Comparison of ENCODE assay signal across 23 mouse cellular contexts in genomic region chr4:84502581-84503269, GRCm38 (mm10).
DNase-seq lines count a peak whose midpoint lies in the region; ATAC-seq and TF ChIP-seq lines count a peak whose summit lies in the region.
"Had no signal": no experiment of that assay in that cellular context is flagged by ENCODE, and none has a peak within 500 bp of the region (broad histone marks: within the 10 kb centered on the region; RNA-seq: fewer than 3 reads in every experiment).

No protein-coding gene starts in this region.

- H3K27me3 ChIP-seq in kidney, adult 2 months (replicated peaks; ENCODE audit: control insufficient read depth, insufficient read depth, low read length), result no peaks in the 10 kb centered on the region
- H3K27me3 ChIP-seq in embryonic facial prominence, embryonic 10.5 days (replicated peaks; ENCODE audit: low read depth, poor library complexity, severe bottlenecking), result no peaks in the 10 kb centered on the region
- no peaks in the 10 kb centered on the region for H3K27me3 ChIP-seq in limb, embryonic 14.5 days (ENCODE audit: control insufficient read depth, insufficient read depth, low read length)
- H3K27me3 ChIP-seq: forebrain, embryonic 12.5 days; midbrain, embryonic 12.5 days had no signal

- ATAC-seq in limb, embryonic 14.5 days (ENCODE audit: low FRiP score, low read depth), result peak; percentile 56
- ATAC-seq: hindbrain, postnatal 0 days; intestine, embryonic 16.5 days had no signal

- no peak for TF ChIP-seq CTCF in kidney, adult 2 months (conservative IDR thresholded peaks at IDR 0.05; ENCODE audit: insufficient read depth, insufficient read length, low read depth, low read length)
- TF ChIP-seq CTCF in embryonic fibroblast, embryonic 13.5 days (IDR thresholded peaks at IDR 0.05; ENCODE audit: borderline replicate concordance, insufficient read depth, low read length), result no peak

- no peak overlapping the region for H3K9ac ChIP-seq in limb, embryonic 14.5 days (ENCODE audit: low read depth, low read length, severe bottlenecking)
- H3K9ac ChIP-seq: forebrain, embryonic 12.5 days; midbrain, embryonic 12.5 days had no signal

- peaks cover 4% of the 10 kb centered on the region; the same call in 1 of the 2 replicates for H3K4me1 ChIP-seq in kidney, adult 2 months (ENCODE audit: control insufficient read depth, insufficient read depth, low read length)
- peaks cover 66% of the 10 kb centered on the region for H3K4me1 ChIP-seq in embryonic facial prominence, embryonic 10.5 days
- H3K4me1 ChIP-seq in embryonic fibroblast, embryonic 13.5 days (ENCODE audit: control insufficient read depth, insufficient read depth, low read length), result peaks cover 19% of the 10 kb centered on the region
- H3K4me1 ChIP-seq in limb, embryonic 14.5 days (ENCODE audit: control insufficient read depth, insufficient read depth, low read length), result peaks cover 39% of the 10 kb centered on the region
- H3K4me1 ChIP-seq: forebrain, embryonic 12.5 days; midbrain, embryonic 12.5 days had no signal

- 69% methylated on average over 8 of the region's 8 CpGs for WGBS in kidney, adult 2 months
- WGBS in embryonic facial prominence, embryonic 10.5 days, result 39% methylated on average over 8 of the region's 8 CpGs
- WGBS in limb, embryonic 14.5 days, result 29% methylated on average over 8 of the region's 8 CpGs

- no peak overlapping the region for H3K4me3 ChIP-seq in kidney, adult 2 months (ENCODE audit: insufficient read depth, low read depth, low read length)
- 0 out of 2 replicates have a peak overlapping the region, but pooled peaks have one; percentile 21 for H3K4me3 ChIP-seq in embryonic facial prominence, embryonic 10.5 days
- no peak overlapping the region for H3K4me3 ChIP-seq in embryonic fibroblast, embryonic 13.5 days (ENCODE audit: insufficient read depth, low read length)
- no peak overlapping the region for H3K4me3 ChIP-seq in limb, embryonic 14.5 days (replicated peaks; ENCODE audit: low read length)
- H3K4me3 ChIP-seq: erythroblast, embryonic 14.5 days; forebrain, embryonic 12.5 days; left cerebral cortex, adult 2 months; midbrain, embryonic 12.5 days had no signal

- peak overlapping the region; percentile 33 for H3K4me2 ChIP-seq in limb, embryonic 14.5 days (replicated peaks; ENCODE audit: low read depth, low read length, severe bottlenecking)
- H3K4me2 ChIP-seq: forebrain, embryonic 12.5 days; heart, embryonic 11.5 days; midbrain, embryonic 12.5 days had no signal

- no peak for TF ChIP-seq POLR2A in kidney, adult 2 months (IDR thresholded peaks at IDR 0.05; ENCODE audit: low read depth, low read length)
- no peak for TF ChIP-seq POLR2A in embryonic fibroblast, embryonic 13.5 days (IDR thresholded peaks at IDR 0.05; ENCODE audit: low read depth, low read length)
- no peak for TF ChIP-seq POLR2A in limb, embryonic 14.5 days (IDR thresholded peaks at IDR 0.05; ENCODE audit: borderline replicate concordance, extremely low read depth, insufficient read depth, insufficient read length)

- no peaks in the 10 kb centered on the region for H3K36me3 ChIP-seq in kidney, adult 2 months (ENCODE audit: control insufficient read depth, insufficient read depth, low read length)
- H3K36me3 ChIP-seq in embryonic facial prominence, embryonic 10.5 days (replicated peaks), result no peaks in the 10 kb centered on the region
- no peaks in the 10 kb centered on the region for H3K36me3 ChIP-seq in limb, embryonic 14.5 days (ENCODE audit: control insufficient read depth, insufficient read depth, low read length)
- H3K36me3 ChIP-seq: forebrain, embryonic 12.5 days; midbrain, embryonic 12.5 days had no signal

- intact Hi-C loops in gastrocnemius, postnatal 36 days (cut with DNase I), result no loop called here

- DNase-seq in kidney, adult 2 months, result peak; percentile 29
- DNase-seq in kidney, adult 8-10 months, result no peak
- DNase-seq in embryonic facial prominence, embryonic 10.5 days (ENCODE audit: low spot score), result peak; percentile 51
- peak; percentile 76 for DNase-seq in limb, embryonic 14.5 days (ENCODE audit: low spot score)
- no peak for DNase-seq in gastrocnemius, postnatal 36 days
- no peak for DNase-seq in adrenal gland, adult 18-20 months (ENCODE audit: low spot score in 2 of 2)
- no peak for DNase-seq in spleen, postnatal 14 days (ENCODE audit: low spot score in 2 of 2)
- DNase-seq: adrenal gland, postnatal 36 days; cerebellum, adult 9-10 months; heart, adult 11 months; right cerebral cortex, postnatal 14 days; spleen, adult 18-20 months; thymus, postnatal 36 days had no signal

- H3K27ac ChIP-seq in kidney, adult 2 months (ENCODE audit: insufficient read depth, low read depth, low read length), result 0 out of 2 replicates have a peak overlapping the region, but pooled peaks have one; percentile 3
- H3K27ac ChIP-seq in embryonic facial prominence, embryonic 10.5 days (replicated peaks), result peak overlapping the region; percentile 75
- peak overlapping the region; percentile 59; the same call in 1 of the 2 replicates for H3K27ac ChIP-seq in embryonic fibroblast, embryonic 13.5 days (ENCODE audit: insufficient read depth, low read length)
- peak overlapping the region; percentile 73 for H3K27ac ChIP-seq in limb, embryonic 14.5 days (replicated peaks; ENCODE audit: low read depth, low read length)
- H3K27ac ChIP-seq: forebrain, embryonic 12.5 days; hindbrain, postnatal 0 days; kidney, postnatal 0 days; left cerebral cortex, adult 2 months; macrophage; midbrain, embryonic 12.5 days had no signal

- H3K9me3 ChIP-seq in embryonic facial prominence, embryonic 10.5 days, result no peaks in the 10 kb centered on the region
- H3K9me3 ChIP-seq in limb, embryonic 14.5 days (ENCODE audit: control insufficient read depth, low read length), result no peaks in the 10 kb centered on the region
- H3K9me3 ChIP-seq: forebrain, embryonic 12.5 days; midbrain, embryonic 12.5 days had no signal

Comparison
In these comparisons a context has a peak if more than half of its experiments do, and no peak if none do; other contexts are left out.
1. DNase-seq: peak in kidney, adult 2 months (single experiment), embryonic facial prominence, embryonic 10.5 days (single experiment) and limb, embryonic 14.5 days (single experiment); none in kidney, adult 8-10 months (0 of 2), gastrocnemius, postnatal 36 days (0 of 2), adrenal gland, adult 18-20 months (0 of 2) and spleen, postnatal 14 days (0 of 2).
2. H3K27ac ChIP-seq: peak in every context shown above with its lines; median percentile 75 in embryonic facial prominence, embryonic 10.5 days; 73 in limb, embryonic 14.5 days; 59 in embryonic fibroblast, embryonic 13.5 days; 3 in kidney, adult 2 months.